Mouse (Mus musculus) spleen, postnatal 36 days (tissue): ENCODE results near the gene Ccdc36.

ENCODE experiments used
- DNase-seq, 2 experiments: peaks; one replicate each; pipeline ENCODE4 v3.0.0; 2022; ENCODE audit warnings: low spot score in 2 of 2, mixed read lengths in 1 of 2

The Ccdc36 gene

GRCm38 (mm10) chr9:108378736-108379135 lies 49.5 kb downstream of the Ccdc36 start:
- DNase-seq, result no peak

DNA sequence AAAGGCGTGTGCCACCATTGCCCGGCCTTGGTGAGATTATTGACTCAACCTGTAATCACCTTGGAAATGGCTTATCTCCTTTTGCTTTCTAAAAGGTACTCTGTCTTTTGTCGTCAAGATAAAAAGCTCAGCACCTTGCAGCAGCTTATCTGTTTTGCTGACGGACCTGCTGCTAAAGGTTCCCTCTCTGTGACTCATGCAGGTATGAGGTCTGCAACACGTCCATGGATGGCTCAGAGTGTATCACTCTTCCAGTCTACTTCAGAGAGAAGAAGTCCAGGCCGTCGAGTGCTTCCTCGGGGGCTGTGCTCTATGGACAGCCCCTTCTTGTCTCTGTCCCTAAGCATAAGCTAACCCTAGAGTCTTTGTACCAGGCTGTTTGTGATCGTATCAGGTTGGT lies 50.0 kb downstream of the Ccdc36 start:
- DNase-seq, result no peak
